Mouse (Mus musculus): ENCODE results near the gene C1ql2. TPM values are rescaled to one million over a fixed set of nuclear protein-coding genes. Genes with fewer than 3 reads are reported as not detected.

Gene C1ql2
- polyA plus RNA-seq, 1 experiment from 2014 or later: 0.20 TPM

GRCm38 (mm10) chr1:120327714-120328113 lies 12.7 kb upstream of the C1ql2 start:
- WGBS: 16% methylated on average over 6 of the region's 6 CpGs
- Histone ChIP-seq H3K27me3 (ENCODE audit: insufficient read depth, low read length) (no peaks in the 10 kb centered on the region), H3K4me1 (ENCODE audit: insufficient read depth) (no peaks in the 10 kb centered on the region), H3K36me3 (ENCODE audit: insufficient read depth) (no peaks in the 10 kb centered on the region), H3K27ac (ENCODE audit: low read depth) (no peak overlapping the region), H3K4me2 (no peak overlapping the region), H3K9me3 (ENCODE audit: low read depth, low read length) (no peaks in the 10 kb centered on the region), H3K4me3 (ENCODE audit: low read depth, low read length) (no peak overlapping the region), H3K9ac (no peak overlapping the region)
- ATAC-seq (ENCODE audit: insufficient read depth) (no peak), DNase-seq (peak; percentile 79)
- peak; percentile 82 for TF ChIP-seq CTCF (IDR thresholded peaks at IDR 0.05; ENCODE audit: low read depth)

GRCm38 (mm10) chr1:120328212-120328611 lies 12.2 kb upstream of the C1ql2 start:
- ATAC-seq (ENCODE audit: insufficient read depth) (no peak), DNase-seq (no peak)
- no peaks in the 10 kb centered on the region for H3K36me3 ChIP-seq (ENCODE audit: insufficient read depth)
- no peak overlapping the region for H3K4me3 ChIP-seq (ENCODE audit: low read depth, low read length)
- no peaks in the 10 kb centered on the region for H3K9me3 ChIP-seq (ENCODE audit: low read depth, low read length)
- H3K4me2 ChIP-seq: no peak overlapping the region
- no peaks in the 10 kb centered on the region for H3K4me1 ChIP-seq (ENCODE audit: insufficient read depth)
- H3K27ac ChIP-seq (ENCODE audit: low read depth): no peak overlapping the region
- H3K27me3 ChIP-seq (ENCODE audit: insufficient read depth, low read length): no peaks in the 10 kb centered on the region
- no peak for TF ChIP-seq CTCF (IDR thresholded peaks at IDR 0.05; ENCODE audit: low read depth)
- no peak overlapping the region for H3K9ac ChIP-seq
- WGBS: 28% methylated on average over 1 of the region's 1 CpGs

GRCm38 (mm10) chr1:120331841-120332240 lies 8.5 kb upstream of the C1ql2 start:
- Histone ChIP-seq H3K27ac (ENCODE audit: low read depth) (no peak overlapping the region), H3K9ac (no peak overlapping the region), H3K27me3 (ENCODE audit: insufficient read depth, low read length) (no peaks in the 10 kb centered on the region), H3K4me3 (ENCODE audit: low read depth, low read length) (no peak overlapping the region), H3K4me2 (no peak overlapping the region), H3K36me3 (ENCODE audit: insufficient read depth) (no peaks in the 10 kb centered on the region), H3K9me3 (ENCODE audit: low read depth, low read length) (no peaks in the 10 kb centered on the region), H3K4me1 (ENCODE audit: insufficient read depth) (no peaks in the 10 kb centered on the region)
- 29% methylated on average over 6 of the region's 6 CpGs for WGBS
- no peak for TF ChIP-seq CTCF (IDR thresholded peaks at IDR 0.05; ENCODE audit: low read depth)
- DNase-seq (peak; percentile 86), ATAC-seq (ENCODE audit: insufficient read depth) (no peak)

- no peak for ATAC-seq (ENCODE audit: insufficient read depth)
- peak; percentile 44 for TF ChIP-seq CTCF (IDR thresholded peaks at IDR 0.05; ENCODE audit: low read depth)
- Histone ChIP-seq H3K9me3 (ENCODE audit: low read depth, low read length) (no peaks in the 10 kb centered on the region), H3K9ac (no peak overlapping the region), H3K36me3 (ENCODE audit: insufficient read depth) (no peaks in the 10 kb centered on the region), H3K27ac (ENCODE audit: low read depth) (no peak overlapping the region), H3K4me2 (no peak overlapping the region), H3K27me3 (ENCODE audit: insufficient read depth, low read length) (peaks cover 52% of the 10 kb centered on the region), H3K4me1 (ENCODE audit: insufficient read depth) (no peaks in the 10 kb centered on the region), H3K4me3 (ENCODE audit: low read depth, low read length) (no peak overlapping the region)
- DNase-seq: peak; percentile 17
- 21% methylated on average over 7 of the region's 7 CpGs for WGBS
Measured at GRCm38 (mm10) chr1:120337970-120338369, 2.4 kb upstream of the C1ql2 start.

GRCm38 (mm10) chr1:120341172-120341675 lies 842 bp downstream of the C1ql2 start:
- Histone ChIP-seq H3K4me2 (peak overlapping the region; percentile 51), H3K9ac (no peak overlapping the region), H3K4me3 (ENCODE audit: low read depth, low read length) (peak overlapping the region; percentile 25), H3K4me1 (ENCODE audit: insufficient read depth) (no peaks in the 10 kb centered on the region), H3K9me3 (ENCODE audit: low read depth, low read length) (no peaks in the 10 kb centered on the region), H3K27me3 (ENCODE audit: insufficient read depth, low read length) (peaks cover 74% of the 10 kb centered on the region), H3K27ac (ENCODE audit: low read depth) (no peak overlapping the region), H3K36me3 (ENCODE audit: insufficient read depth) (no peaks in the 10 kb centered on the region)
- ATAC-seq (ENCODE audit: insufficient read depth): 0 out of 2 replicates have a peak, but pooled peaks have one; percentile 25
- no peak for TF ChIP-seq CTCF (IDR thresholded peaks at IDR 0.05; ENCODE audit: low read depth)
- peak; percentile 4 for DNase-seq
- under 1% methylated on average over 41 of the region's 41 CpGs for WGBS

- Histone ChIP-seq H3K27ac (ENCODE audit: low read depth) (no peak overlapping the region), H3K4me3 (ENCODE audit: low read depth, low read length) (peak overlapping the region; percentile 27), H3K4me2 (peak overlapping the region; percentile 55), H3K36me3 (ENCODE audit: insufficient read depth) (no peaks in the 10 kb centered on the region), H3K9ac (no peak overlapping the region), H3K9me3 (ENCODE audit: low read depth, low read length) (no peaks in the 10 kb centered on the region), H3K27me3 (ENCODE audit: insufficient read depth, low read length) (peaks cover 74% of the 10 kb centered on the region), H3K4me1 (ENCODE audit: insufficient read depth) (no peaks in the 10 kb centered on the region)
- no peak for TF ChIP-seq CTCF (IDR thresholded peaks at IDR 0.05; ENCODE audit: low read depth)
- DNase-seq (no peak), ATAC-seq (ENCODE audit: insufficient read depth) (peak; percentile 33; the same call in 1 of the 2 replicates)
- WGBS: under 1% methylated on average over 17 of the region's 17 CpGs
Measured at GRCm38 (mm10) chr1:120341811-120342370, 1.5 kb downstream of the C1ql2 start.

GRCm38 (mm10) chr1:120342371-120342821 lies 2.0 kb downstream of the C1ql2 start:
- Histone ChIP-seq H3K36me3 (ENCODE audit: insufficient read depth) (no peaks in the 10 kb centered on the region), H3K27me3 (ENCODE audit: insufficient read depth, low read length) (peaks cover 74% of the 10 kb centered on the region), H3K4me3 (ENCODE audit: low read depth, low read length) (peak overlapping the region; percentile 27), H3K4me1 (ENCODE audit: insufficient read depth) (no peaks in the 10 kb centered on the region), H3K27ac (ENCODE audit: low read depth) (no peak overlapping the region), H3K9ac (no peak overlapping the region), H3K9me3 (ENCODE audit: low read depth, low read length) (no peaks in the 10 kb centered on the region), H3K4me2 (peak overlapping the region; percentile 55)
- ATAC-seq (ENCODE audit: insufficient read depth) (peak; percentile 50; the same call in 1 of the 2 replicates), DNase-seq (peak; percentile 54)
- peak; percentile 35 for TF ChIP-seq CTCF (IDR thresholded peaks at IDR 0.05; ENCODE audit: low read depth)
- under 1% methylated on average over 34 of the region's 34 CpGs for WGBS

Data from lung, embryonic 14.5 days (tissue).